Mouse (Mus musculus) bone marrow, adult 2 months (tissue): ENCODE measurements around the gene Mras.

ENCODE experiments used
- CTCF ChIP-seq: fragments of 200-500 bp; IDR thresholded peaks from 2 replicates; pipeline ENCODE4 v1.5.1; 2011; ENCODE audit warnings: low read length, control low read depth; ENCODE audit not compliant: control insufficient read depth, insufficient read depth
- POLR2A ChIP-seq: fragments of 200-500 bp; IDR thresholded peaks from 2 replicates; pipeline ENCODE4 v1.6.1; 2011; ENCODE audit warnings: low read depth, mild to moderate bottlenecking, control low read depth, low read length, borderline replicate concordance; ENCODE audit not compliant: control insufficient read depth

DNA sequence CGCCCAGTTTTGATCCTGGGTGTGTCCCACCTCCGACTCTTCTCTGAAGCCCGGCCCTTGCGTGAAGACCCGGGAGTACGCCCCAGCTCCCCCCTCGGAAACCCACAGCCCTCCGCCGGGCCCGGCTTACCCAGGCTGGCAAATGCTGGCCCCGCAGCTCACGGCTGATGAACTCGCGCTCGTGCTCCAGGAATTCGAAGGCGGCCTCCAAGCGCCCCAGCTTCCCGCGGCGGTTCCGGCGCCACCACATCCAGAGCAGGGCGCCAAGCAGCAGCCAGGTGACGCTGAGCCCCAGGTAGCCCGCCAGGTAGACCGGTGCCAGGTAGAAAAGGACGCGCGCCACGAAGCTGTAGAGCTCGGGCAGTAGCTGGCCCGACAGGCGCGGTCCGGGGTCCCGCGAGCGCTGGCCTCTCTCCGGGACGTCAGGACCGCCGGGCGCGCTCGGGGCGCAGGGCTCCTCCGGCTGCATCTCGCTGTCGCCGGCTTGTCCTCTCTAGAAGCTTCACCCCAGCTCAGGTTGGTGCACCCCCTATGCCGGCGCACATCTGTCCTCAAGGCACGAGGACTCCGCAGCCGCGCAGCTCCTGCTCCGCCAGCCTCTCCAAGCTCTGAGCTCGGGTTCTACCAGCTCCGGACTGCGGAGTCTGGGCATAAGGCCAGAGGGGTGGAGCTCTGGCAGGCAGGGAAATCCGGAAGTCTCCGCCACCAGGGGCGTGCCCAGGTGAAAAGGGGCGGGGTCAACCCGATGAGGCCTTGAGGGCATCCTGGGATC, 79.1 kb downstream of the Mras start, which contains the start of gene Esyt3:
- no peak for TF ChIP-seq CTCF
- TF ChIP-seq POLR2A = no peak
